Mouse (Mus musculus): ENCODE data around the gene Cyp2b9.

DNA sequence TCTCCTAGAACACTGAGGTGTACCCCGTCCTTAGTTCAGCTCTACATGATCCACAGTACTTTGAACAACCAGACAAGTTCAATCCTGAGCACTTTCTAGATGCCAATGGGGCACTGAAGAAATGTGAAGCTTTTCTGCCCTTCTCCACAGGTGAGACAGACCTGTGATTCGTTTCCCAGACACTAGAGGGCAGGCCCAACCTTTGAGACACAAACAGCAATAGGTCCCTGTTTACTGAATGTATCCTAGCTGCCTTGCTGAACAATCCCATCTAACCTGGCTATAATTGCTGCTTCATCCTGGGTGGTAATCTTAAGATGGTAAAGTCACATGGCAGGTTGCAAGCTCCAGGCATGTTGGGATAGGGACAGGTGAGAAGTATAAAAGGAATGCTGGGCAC, 27.9 kb downstream of the Cyp2b9 start:
- no peak for TF ChIP-seq ELF1 (IDR thresholded peaks at IDR 0.05; ENCODE audit: low read depth, low read length)
- TF ChIP-seq CTCF (conservative IDR thresholded peaks at IDR 0.05 in 1 of 2, IDR thresholded peaks at IDR 0.05 in 1 of 2; ENCODE audit: low read depth in 2 of 2, low read length in 2 of 2), result peak; percentile 35 to 63
- TF ChIP-seq TCF12 (IDR thresholded peaks at IDR 0.05; ENCODE audit: low read depth, low read length), result no peak
- TF ChIP-seq MXI1 (IDR thresholded peaks at IDR 0.05; ENCODE audit: low read depth, low read length), result no peak
- TF ChIP-seq MAFK (IDR thresholded peaks at IDR 0.05; ENCODE audit: insufficient replicate concordance, low read length), result no peak
